Mouse (Mus musculus) bone marrow macrophage, adult 2 months (primary cell): ENCODE results near the gene Sv2b.

Source experiments
- CTCF ChIP-seq: IDR thresholded peaks from 2 replicates; pipeline ENCODE4 v1.5.1; 2012; ENCODE audit warnings: low read depth, mild to moderate bottlenecking, low read length, moderate library complexity
- POLR2A ChIP-seq: IDR thresholded peaks from 2 replicates; pipeline ENCODE4 v1.6.1; 2012; ENCODE audit warnings: mild to moderate bottlenecking, low read depth, low read length, borderline replicate concordance

DNA sequence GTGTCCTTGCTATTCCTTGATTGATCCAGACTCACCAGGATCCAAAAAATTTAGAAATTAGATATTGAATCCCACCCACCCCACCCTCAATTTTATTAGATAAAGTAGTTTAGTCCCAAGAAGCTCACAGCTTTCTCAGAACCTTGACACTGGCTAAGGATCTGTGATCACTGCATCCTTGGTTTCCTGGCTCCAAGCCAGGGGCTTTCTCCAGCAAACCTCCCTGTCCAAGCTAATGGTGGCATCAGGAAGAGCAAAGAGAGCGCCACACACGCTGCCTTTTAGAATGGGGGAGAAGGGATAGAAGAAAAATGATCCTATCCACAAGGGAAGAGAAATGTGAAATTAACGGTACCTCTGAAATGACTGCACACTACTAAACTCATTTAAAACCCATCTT is 141.6 kb downstream of the Sv2b start:
- TF ChIP-seq CTCF (no peak), POLR2A (no peak)
